Mouse (Mus musculus) testis, adult 2 months (tissue): ENCODE measurements at regions not wholly inside any gene's neighbourhood (a gene's known extent, or its start where the extent isn't known, plus 50 kb on each side); places are given as distances from the start of the nearest gene placed in this dataset.

Source experiments
- CTCF ChIP-seq: fragments of 200-500 bp; IDR thresholded peaks from 2 replicates; pipeline ENCODE4 v1.5.1; 2012; ENCODE audit warnings: low read depth, mild to moderate bottlenecking, inconsistent platforms, low read length, moderate library complexity; ENCODE audit not compliant: control insufficient read depth, insufficient read depth, insufficient replicate concordance
- POLR2A ChIP-seq: fragments of 200-500 bp; IDR thresholded peaks from 2 replicates; pipeline ENCODE4 v1.6.1; 2012; ENCODE audit warnings: low read depth, mild to moderate bottlenecking, inconsistent platforms, low read length, moderate library complexity; ENCODE audit not compliant: control insufficient read depth

- TF ChIP-seq CTCF (no peak), POLR2A (no peak)
These were observed 241.0 kb downstream of the Phf3 start for GRCm38 (mm10) chr1:30632760-30633159.
